Mouse (Mus musculus) kidney, adult 2 months (tissue): ENCODE results near the gene Pgpep1. TPM values are rescaled to one million over a fixed set of nuclear protein-coding genes. Genes with fewer than 3 reads are reported as not detected.

ENCODE experiments used
- DNase-seq: peaks from one replicate; pipeline ENCODE4 v3.0.0; 2021
- H3K27ac ChIP-seq: fragments of 200-500 bp; 2 replicates; pipeline ENCODE4 v1.5.1; 2012; ENCODE audit warnings: low read depth, low read length, control low read depth, inconsistent platforms; ENCODE audit not compliant: insufficient read depth
- H3K27me3 ChIP-seq: fragments of 200-500 bp; replicated peaks from 2 replicates; pipeline ENCODE4 v1.6.1; 2012; ENCODE audit warnings: mild to moderate bottlenecking, moderate library complexity, low read length, inconsistent platforms; ENCODE audit not compliant: control insufficient read depth, insufficient read depth
- H3K36me3 ChIP-seq: fragments of 200-500 bp; 2 replicates; pipeline ENCODE4 v1.6.1; 2012; ENCODE audit warnings: mild to moderate bottlenecking, moderate library complexity, low read length, inconsistent platforms; ENCODE audit not compliant: control insufficient read depth, insufficient read depth
- H3K4me1 ChIP-seq: fragments of 200-500 bp; 2 replicates; pipeline ENCODE4 v1.6.1; 2011; ENCODE audit warnings: low read length; ENCODE audit not compliant: control insufficient read depth, insufficient read depth
- H3K4me3 ChIP-seq: fragments of 200-500 bp; 2 replicates; pipeline ENCODE4 v1.5.1; 2011; ENCODE audit warnings: mild to moderate bottlenecking, low read depth, low read length, control low read depth; ENCODE audit not compliant: insufficient read depth
- CTCF ChIP-seq: fragments of 200-500 bp; conservative IDR thresholded peaks from 2 replicates; pipeline ENCODE4 v1.5.1; 2011; ENCODE audit warnings: low read depth, mild to moderate bottlenecking, control low read depth, low read length, moderate library complexity, mixed read lengths; ENCODE audit not compliant: insufficient read depth, insufficient read length
- POLR2A ChIP-seq: fragments of 200-500 bp; IDR thresholded peaks from one replicate; pipeline ENCODE4 v1.6.1; 2011; ENCODE audit warnings: low read depth, low read length, control low read depth
- WGBS: fragments of 180-500 bp; shearing (Covaris S2); methylation state at CpG from one replicate; pipeline ENCODE4 v1.1.7; 2018; 5-methylcytosine and 5-hydroxymethylcytosine counted together
- polyA plus RNA-seq: library from polyadenylated mRNA; depleted of rRNA; stranded (reverse); fragments of >200 nt; gene quantifications from 2 replicates; pipeline ENCODE4 v1.2.3, GENCODE M21; 2012

Pgpep1 gene
- polyA plus RNA-seq, 1 experiment, result 296 TPM

DNA sequence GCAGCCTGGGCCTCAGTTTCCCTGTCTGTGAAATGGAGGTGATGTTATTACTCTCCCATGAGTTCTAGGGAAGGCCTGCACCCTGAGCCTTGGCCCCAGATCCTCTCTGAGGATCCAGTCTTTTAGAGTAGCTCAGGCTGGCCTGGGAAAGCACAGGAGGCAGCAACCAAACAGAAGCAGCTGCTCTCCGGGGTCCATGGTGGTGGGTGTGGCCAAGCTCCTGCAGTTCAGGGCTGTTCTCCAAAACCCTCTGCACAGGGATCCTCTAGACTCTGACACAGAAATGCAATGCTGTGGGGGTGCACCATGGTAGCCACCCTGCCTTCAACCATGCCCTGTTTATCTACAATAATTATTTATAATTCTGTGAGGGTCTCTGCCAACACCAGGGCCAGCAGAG lies 46.4 kb downstream of the Pgpep1 start:
- Histone ChIP-seq H3K4me1 (peaks cover 11% of the 10 kb centered on the region; the same call in 1 of the 2 replicates), H3K27ac (no peak overlapping the region), H3K36me3 (no peaks in the 10 kb centered on the region), H3K27me3 (no peaks in the 10 kb centered on the region), H3K4me3 (no peak overlapping the region)
- WGBS, result 19% methylated on average over 1 of the region's 1 CpGs
- DNase-seq, result no peak
- TF ChIP-seq POLR2A, result no peak

DNA sequence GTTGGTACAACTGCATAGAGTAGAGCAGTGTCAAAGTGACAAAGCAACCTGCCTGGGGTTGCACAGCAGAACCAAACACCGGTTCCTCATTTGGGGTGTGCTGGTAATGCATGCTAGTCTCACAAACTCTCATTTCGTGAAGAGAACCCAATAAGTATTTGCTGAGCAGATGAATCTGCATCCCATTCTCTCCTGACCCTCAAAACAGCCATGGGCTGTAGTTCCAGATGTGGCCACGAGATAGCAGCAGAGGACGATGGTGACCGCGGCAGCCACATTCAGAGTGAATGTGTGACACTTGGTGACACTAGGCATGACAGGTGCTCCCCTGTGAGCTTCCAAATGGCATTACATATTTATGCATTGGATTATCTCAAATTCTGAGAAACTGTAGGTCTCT lies 48.3 kb downstream of the Pgpep1 start:
- Histone ChIP-seq H3K27me3 (no peaks in the 10 kb centered on the region), H3K36me3 (no peaks in the 10 kb centered on the region), H3K4me1 (peaks cover 11% of the 10 kb centered on the region; the same call in 1 of the 2 replicates), H3K4me3 (peak overlapping the region; percentile 52; the same call in 1 of the 2 replicates), H3K27ac (peak overlapping the region; percentile 68)
- DNase-seq, result peak; percentile 89
- WGBS, result 0% methylated on average over 6 of the region's 6 CpGs
- TF ChIP-seq CTCF (peak; percentile 98), POLR2A (no peak)

DNA sequence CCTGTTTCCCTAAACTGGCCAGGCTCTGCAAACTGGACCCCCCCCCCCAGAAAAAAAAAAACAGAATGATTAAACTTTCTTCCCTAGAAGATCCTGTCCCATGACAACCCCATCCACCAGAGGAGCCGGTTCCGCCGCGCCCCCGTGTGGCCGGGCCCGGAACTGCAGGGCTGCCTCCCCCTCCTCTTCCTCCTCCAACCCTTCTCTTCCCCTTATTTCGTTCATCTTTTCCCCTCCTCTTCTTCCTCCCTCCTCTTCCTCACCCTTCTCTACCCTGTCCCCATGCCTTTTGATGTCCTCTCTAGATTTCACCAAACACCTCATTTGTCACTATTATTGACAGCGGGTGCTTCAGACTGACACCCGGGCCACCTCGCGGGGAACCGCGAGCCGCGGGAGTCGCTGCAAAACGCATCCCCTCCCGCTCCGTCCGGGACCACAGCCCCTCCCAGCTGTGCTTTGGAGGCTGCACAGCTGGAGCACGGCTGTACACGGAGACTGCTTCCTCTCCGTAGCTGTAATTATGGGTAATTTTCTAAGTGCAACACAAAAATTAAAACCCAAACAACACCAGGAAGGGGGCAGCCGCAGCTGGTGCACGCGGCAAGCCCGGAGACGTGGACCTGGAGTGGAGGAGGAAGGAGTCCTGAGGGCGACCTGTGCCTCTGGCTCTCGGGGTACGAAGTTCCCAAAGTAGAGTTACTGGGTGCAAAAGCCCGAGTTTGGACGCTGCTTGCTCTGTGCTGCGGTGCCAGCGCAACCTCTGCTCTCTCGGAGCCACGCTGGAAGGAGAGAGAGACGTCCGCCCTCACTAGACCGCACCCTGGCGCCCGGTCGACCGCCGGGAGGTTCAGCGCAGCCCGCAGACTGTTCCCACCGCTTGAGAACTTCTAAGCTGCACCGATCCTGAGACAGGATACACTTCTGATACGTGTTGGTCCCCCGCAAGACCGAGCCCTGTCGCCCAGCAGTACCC lies 49.1 kb downstream of the Pgpep1 start:
- DNase-seq, result peak; percentile 82
- TF ChIP-seq CTCF (peak; percentile 78), POLR2A (no peak)
- Histone ChIP-seq H3K27ac (peak overlapping the region; percentile 68), H3K36me3 (no peaks in the 10 kb centered on the region), H3K27me3 (no peaks in the 10 kb centered on the region), H3K4me1 (peaks cover 11% of the 10 kb centered on the region; the same call in 1 of the 2 replicates), H3K4me3 (peak overlapping the region; percentile 52)
- under 1% methylated on average over 54 of the region's 54 CpGs for whole genome bisulfite sequencing

DNA sequence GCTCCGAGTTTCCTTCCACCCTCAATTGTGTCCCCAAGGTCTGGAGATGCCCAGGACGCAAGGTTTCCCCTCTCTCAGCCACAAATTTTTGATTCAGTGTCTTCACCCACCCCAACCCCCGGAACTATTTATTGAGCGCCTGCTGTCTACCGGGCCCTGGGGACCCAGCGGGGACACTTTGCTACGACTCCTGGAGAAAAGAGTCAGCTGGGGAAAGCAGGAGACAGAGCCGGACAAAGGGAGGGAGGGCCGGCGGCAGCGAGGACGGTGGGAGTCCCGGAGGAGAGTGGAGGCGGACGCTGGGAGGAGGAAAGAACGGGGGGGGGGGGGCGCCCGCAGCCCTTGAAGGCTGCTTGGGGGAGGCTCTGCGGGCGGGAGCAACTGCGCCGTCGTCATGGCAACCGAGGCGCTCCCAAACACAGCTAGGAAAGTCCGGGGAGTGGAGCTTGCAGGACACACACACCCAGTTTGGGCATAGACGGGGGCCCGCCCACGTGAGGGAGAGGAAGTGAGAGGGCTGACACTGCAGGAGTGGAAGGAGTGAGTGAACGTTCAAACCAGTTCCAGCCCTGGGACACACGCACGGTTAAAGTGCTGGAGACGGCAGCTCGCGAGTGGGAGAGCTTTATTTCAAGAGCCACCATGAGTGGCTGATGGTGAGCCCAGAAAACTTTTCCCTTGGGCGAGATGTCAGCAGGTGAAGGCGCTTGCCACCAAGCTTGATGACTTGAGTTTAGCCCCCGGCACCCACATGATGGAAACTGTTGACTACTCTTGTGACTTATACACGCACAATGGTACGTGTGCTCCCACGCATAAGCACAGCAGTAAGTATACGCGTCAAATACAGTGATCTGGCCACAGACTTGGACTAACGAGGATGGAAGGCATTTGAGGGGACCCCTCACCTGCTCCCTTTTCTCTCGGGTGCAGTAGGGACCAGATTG lies 50.1 kb downstream of the Pgpep1 start:
- Histone ChIP-seq H3K27ac (peak overlapping the region; percentile 99), H3K36me3 (no peaks in the 10 kb centered on the region), H3K4me3 (peak overlapping the region; percentile 61), H3K4me1 (peaks cover 11% of the 10 kb centered on the region; the same call in 1 of the 2 replicates), H3K27me3 (no peaks in the 10 kb centered on the region)
- TF ChIP-seq POLR2A, result no peak
- TF ChIP-seq CTCF, result no peak
- WGBS, result under 1% methylated on average over 44 of the region's 45 CpGs
- peak; percentile 95 for DNase-seq

DNA sequence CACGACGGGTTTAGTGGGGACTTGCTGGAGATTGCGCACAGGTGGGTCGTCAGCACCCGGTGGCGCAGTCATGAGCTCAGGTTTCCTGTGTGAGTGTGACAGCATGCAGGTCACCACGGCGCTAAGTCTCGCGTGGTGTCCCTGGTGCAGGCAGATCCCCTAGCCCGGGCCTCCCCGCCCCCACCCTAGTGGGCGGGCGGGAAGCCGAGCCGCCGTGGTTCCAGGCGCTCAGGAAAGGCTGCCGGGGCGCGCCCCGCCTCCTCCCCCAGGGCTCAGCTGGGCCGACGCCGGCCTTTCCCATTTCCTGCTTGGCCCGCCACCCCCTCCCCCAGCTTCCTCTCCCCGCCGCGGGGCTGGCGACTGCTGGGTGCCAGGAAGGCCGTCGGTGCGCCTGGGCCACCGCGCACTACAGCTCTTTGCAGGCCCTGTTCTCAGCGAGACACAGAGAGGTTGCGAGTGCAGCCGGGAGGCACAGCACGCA lies 50.8 kb downstream of the Pgpep1 start:
- Histone ChIP-seq H3K4me1 (peaks cover 11% of the 10 kb centered on the region; the same call in 1 of the 2 replicates), H3K27ac (peak overlapping the region; percentile 99), H3K27me3 (no peaks in the 10 kb centered on the region), H3K36me3 (no peaks in the 10 kb centered on the region), H3K4me3 (peak overlapping the region; percentile 61)
- WGBS, result 1% methylated on average over 39 of the region's 39 CpGs
- DNase-seq, result peak; percentile 94
- TF ChIP-seq POLR2A (peak; percentile 19), CTCF (no peak)

DNA sequence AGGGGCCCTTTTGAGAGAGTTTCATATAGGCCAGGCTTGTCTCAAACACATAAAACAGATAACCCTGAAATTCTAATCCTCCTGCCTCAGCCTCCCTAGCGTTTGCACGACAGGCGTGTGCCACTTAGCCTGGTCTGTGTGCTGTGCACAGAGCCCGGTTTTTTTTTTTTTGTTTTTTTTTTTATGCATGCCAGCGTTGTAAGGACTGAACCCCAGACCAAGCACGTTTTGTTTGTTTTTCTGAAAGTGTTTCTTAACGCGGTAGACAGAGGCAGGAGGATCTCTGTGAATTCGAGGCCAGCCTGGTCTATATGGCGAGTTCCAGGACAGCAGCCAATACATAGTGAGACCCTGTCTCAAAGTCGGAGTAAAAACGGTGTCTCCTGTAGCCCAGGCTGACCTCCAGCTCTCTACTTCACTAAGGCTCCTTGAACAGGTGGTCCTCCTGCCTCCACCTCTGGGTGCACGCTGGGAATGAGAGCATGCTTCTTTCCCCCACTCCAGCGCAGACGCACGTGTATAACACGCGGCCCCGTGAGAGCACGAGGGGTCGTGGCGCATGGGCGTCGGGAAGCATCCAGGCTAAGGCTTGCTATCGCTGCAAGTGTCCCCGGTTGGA lies 51.3 kb downstream of the Pgpep1 start, which contains the start of gene Ssbp4:
Gene Ssbp4 (minus strand): TSS at position 124 of the 619 bp plus-strand sequence.
- no peak for TF ChIP-seq CTCF
- no peak for TF ChIP-seq POLR2A
- peaks cover 11% of the 10 kb centered on the region; the same call in 1 of the 2 replicates for H3K4me1 ChIP-seq
- H3K27me3 ChIP-seq, result no peaks in the 10 kb centered on the region
- no peaks in the 10 kb centered on the region for H3K36me3 ChIP-seq
- H3K4me3 ChIP-seq, result peak within 1 kb of the TSS; percentile 87
- peak within 1 kb of the TSS; percentile 99 for H3K27ac ChIP-seq
- 5% methylated on average over 26 of the region's 26 CpGs for WGBS
- DNase-seq, result no peak
